10 mouse cellular contexts compared by ENCODE assay signal in the genomic region with DNA sequence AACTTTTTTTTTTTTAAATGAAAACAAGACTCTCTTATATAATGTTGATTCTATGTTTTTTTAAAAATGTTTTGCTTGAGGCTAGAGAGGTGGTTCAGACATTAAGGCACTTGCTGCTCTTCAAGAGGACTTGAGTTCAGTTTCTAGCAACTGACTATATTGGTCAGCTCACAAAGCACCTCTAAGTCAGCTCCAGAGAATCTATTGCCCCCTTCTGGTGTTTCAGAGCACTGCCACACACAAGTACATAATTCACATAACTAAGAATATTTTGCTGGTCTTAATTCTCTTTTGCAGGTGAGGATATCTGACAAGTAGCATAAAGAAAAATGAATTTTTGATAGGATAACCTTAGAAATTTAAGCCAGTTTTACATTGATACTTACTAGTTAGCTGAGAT. TPM values are rescaled to one million over a fixed set of nuclear protein-coding genes. Genes with fewer than 3 reads are reported as not detected.
DNase-seq lines count a peak whose midpoint lies in the region; TF ChIP-seq lines count a peak whose summit lies in the region.
"Had no signal": no experiment of that assay in that cellular context is flagged by ENCODE, and none has a peak within 500 bp of the region (broad histone marks: within the 10 kb centered on the region; RNA-seq: fewer than 3 reads in every experiment).

No protein-coding gene starts in this region.

- no peaks in the 10 kb centered on the region for H3K9me3 ChIP-seq in MEL (replicated peaks; ENCODE audit: insufficient read depth, low read length)
- H3K9me3 ChIP-seq: intestine, embryonic 15.5 days; limb, embryonic 12.5 days had no signal

- H3K4me1 ChIP-seq in heart, adult 2 months (ENCODE audit: control insufficient read depth, insufficient read depth, low read length): 0 out of 2 replicates have a peak, but pooled peaks cover 2% of the 10 kb centered on the region
- H3K4me1 ChIP-seq in MEL (ENCODE audit: control insufficient read depth in 1 of 2, insufficient read depth in 2 of 2, low read length in 2 of 2): no peaks in the 10 kb centered on the region
- H3K4me1 ChIP-seq: intestine, embryonic 15.5 days; limb, embryonic 12.5 days had no signal

- H3K27me3 ChIP-seq in heart, adult 2 months (ENCODE audit: control insufficient read depth, insufficient read depth, low read length): no peaks in the 10 kb centered on the region
- no peaks in the 10 kb centered on the region for H3K27me3 ChIP-seq in MEL (ENCODE audit: control insufficient read depth in 1 of 2, insufficient read depth in 2 of 2, low read length in 2 of 2)
- H3K27me3 ChIP-seq: intestine, embryonic 15.5 days; limb, embryonic 12.5 days had no signal

- H3K36me3 ChIP-seq in heart, adult 2 months (ENCODE audit: control insufficient read depth, insufficient read depth, low read length): peaks cover 29% of the 10 kb centered on the region
- H3K36me3 ChIP-seq in MEL (ENCODE audit: control insufficient read depth in 1 of 2, insufficient read depth in 2 of 2, low read length in 2 of 2): peaks cover 5 to 16% of the 10 kb centered on the region in 2 experiments; a peak in 3 of 4 replicates

- no peak overlapping the region for H3K9ac ChIP-seq in heart, adult 2 months (ENCODE audit: low read depth, low read length)
- H3K9ac ChIP-seq in MEL (ENCODE audit: control insufficient read depth, low read depth, low read length, poor library complexity, severe bottlenecking): no peak overlapping the region
- H3K9ac ChIP-seq: intestine, embryonic 15.5 days; limb, embryonic 12.5 days had no signal

- peak; percentile 17; the same call in 1 of the 2 replicates for TF ChIP-seq RAD21 in MEL (IDR thresholded peaks at IDR 0.05; ENCODE audit: low read depth, low read length)

- TF ChIP-seq CTCF in heart, adult 2 months (IDR thresholded peaks at IDR 0.05): peak; percentile 70
- TF ChIP-seq CTCF in MEL (IDR thresholded peaks at IDR 0.05 in 2 of 3, conservative IDR thresholded peaks at IDR 0.05 in 1 of 3; ENCODE audit: control insufficient read depth in 1 of 3, insufficient read depth in 1 of 3, low read depth in 2 of 3, low read length in 3 of 3, poor library complexity in 1 of 3, severe bottlenecking in 1 of 3): peak; percentile 10 to 56 (median 51); a peak in 4 of 6 replicates

- no peak for TF ChIP-seq EP300 in heart, adult 2 months (IDR thresholded peaks at IDR 0.05; ENCODE audit: insufficient read depth, low read depth, low read length)
- TF ChIP-seq EP300 in MEL (IDR thresholded peaks at IDR 0.05; ENCODE audit: low read depth in 1 of 2, low read length in 2 of 2): no peak

- DNase-seq in heart, adult 2 months: no peak
- no peak for DNase-seq in heart, postnatal 36 days
- DNase-seq in lung, postnatal 10 days: peak; percentile 23
- no peak for DNase-seq in lung, postnatal 4 days
- peak; percentile 56 for DNase-seq in MEL (ENCODE audit: low read depth, low spot score)
- peak; percentile 53 for DNase-seq in lung, postnatal 36 days
- DNase-seq in layer of hippocampus, adult 8-10 months (ENCODE audit: low spot score in 2 of 2): no peak
- no peak for DNase-seq in cerebellum, postnatal 4 days (ENCODE audit: low spot score in 2 of 2)

- intact Hi-C loops in heart, adult 2 months (cut with DNase I): no loop called here
- intact Hi-C loops in heart, postnatal 36 days (cut with DNase I): no loop called here

- TF ChIP-seq POLR2A in heart, adult 2 months (IDR thresholded peaks at IDR 0.05; ENCODE audit: insufficient read depth, low read depth, low read length): no peak
- TF ChIP-seq POLR2A in MEL (IDR thresholded peaks at IDR 0.05; ENCODE audit: control insufficient read depth in 1 of 2, insufficient read depth in 1 of 2, low read depth in 1 of 2, low read length in 2 of 2, poor library complexity in 1 of 2): no peak

- no peak overlapping the region for H3K4me3 ChIP-seq in heart, adult 2 months
- H3K4me3 ChIP-seq in MEL (ENCODE audit: control insufficient read depth in 1 of 2, insufficient read depth in 1 of 2, low read depth in 2 of 2, low read length in 2 of 2): no peak overlapping the region
- H3K4me3 ChIP-seq: intestine, embryonic 15.5 days; limb, embryonic 12.5 days had no signal

- no peaks in the 10 kb centered on the region for H3K79me2 ChIP-seq in heart, adult 2 months (replicated peaks; ENCODE audit: control insufficient read depth, insufficient read depth, low read length)
- peaks cover 2% of the 10 kb centered on the region; the same call in 1 of the 2 replicates for H3K79me2 ChIP-seq in MEL (ENCODE audit: control insufficient read depth, insufficient read depth, low read length, poor library complexity)

- no peak overlapping the region for H3K27ac ChIP-seq in heart, adult 2 months
- no peak overlapping the region for H3K27ac ChIP-seq in MEL (ENCODE audit: control insufficient read depth, low read depth, low read length)
- H3K27ac ChIP-seq: intestine, embryonic 15.5 days; limb, embryonic 12.5 days had no signal

TF ChIP-seq in MEL, 35 proteins besides CTCF, POLR2A, EP300 and RAD21:
- TF ChIP-seq SMC3 (IDR thresholded peaks at IDR 0.05; ENCODE audit: low read depth, low read length) (peak; percentile 48), MYC (IDR thresholded peaks at IDR 0.05; ENCODE audit: low read depth, low read length) (no peak)

RNA-seq across cellular contexts. Expression of gene Fam208a, which starts 12.3 kb away (rescaled TPM):
- total RNA-seq in heart, adult 2 months (2021): 10 to 100 TPM in 1 of 2 experiments, 1 to 10 TPM in 1; 9.8 to 11.4 TPM
- polyA plus RNA-seq in heart, adult 2 months (2012; rRNA removed): 3.3 and 7.2 TPM in 2 replicates
- 10 to 100 TPM; 11.2 to 11.4 TPM for total RNA-seq in heart, postnatal 36 days (2021)
- 7.9 and 8.7 TPM in 2 replicates for total RNA-seq in MEL (2012; rRNA removed)
- 10 to 100 TPM in 1 of 2 experiments, 1 to 10 TPM in 1; 3.2 to 25.4 TPM for polyA plus RNA-seq in MEL (2012; ENCODE audit: insufficient read depth in 1 of 2, insufficient read length in 2 of 2, low read depth in 1 of 2, low replicate concordance in 2 of 2, missing spikeins in 1 of 2)
- 10 to 100 TPM; 27.0 to 38.8 (median 33.1) TPM for total RNA-seq in layer of hippocampus, adult 8-10 months (2022)

Comparison
In these comparisons a context has a peak if more than half of its experiments do, and no peak if none do; other contexts are left out.
1. DNase-seq: peak in lung, postnatal 10 days (single experiment), MEL (single experiment) and lung, postnatal 36 days (single experiment); none in heart, adult 2 months (0 of 2), heart, postnatal 36 days (0 of 2), lung, postnatal 4 days (0 of 2), layer of hippocampus, adult 8-10 months (0 of 2) and cerebellum, postnatal 4 days (0 of 2).